Mouse (Mus musculus): ENCODE measurements around the gene Rabac1. TPM values are rescaled to one million over a fixed set of nuclear protein-coding genes. Genes with fewer than 3 reads are reported as not detected.

Rabac1 gene
- total RNA-seq, 2 experiments from 2014 or later: 157 to 161 TPM

- DNase-seq (ENCODE audit: low spot score in 2 of 2): no peak
Measured at GRCm38 (mm10) chr7:24943641-24944040, 28.9 kb downstream of the Rabac1 start.

GRCm38 (mm10) chr7:24931651-24932050, 40.9 kb downstream of the Rabac1 start:
- no peak for DNase-seq (ENCODE audit: low spot score in 2 of 2)

DNA sequence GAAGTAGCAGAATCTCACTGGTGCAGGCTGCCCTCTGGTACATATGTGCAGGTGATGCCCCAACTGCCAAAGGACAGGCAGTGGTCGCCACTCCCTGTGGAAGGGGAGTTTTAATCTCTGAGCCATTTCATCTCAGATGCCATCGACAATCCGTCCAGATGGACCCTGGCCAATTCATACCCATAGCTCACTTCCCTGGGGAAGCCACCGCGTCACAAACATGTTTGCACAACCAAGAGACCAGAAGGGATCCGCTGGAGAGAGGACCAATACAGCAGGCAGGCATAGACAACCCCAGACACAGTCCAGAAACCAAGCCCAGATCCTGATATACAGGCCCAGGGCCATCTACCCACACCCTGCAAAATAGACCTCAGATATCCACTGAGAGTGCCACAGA, 42.1 kb downstream of the Rabac1 start:
- no peak for DNase-seq (ENCODE audit: low spot score in 2 of 2)

Small RNA genes within 50 kb of the gene (microRNA-seq; reads per million reads assigned to microRNA genes)
- gene Mir7046: not detected
- gene Mir7047: not detected

Other genes starting within 250 kb of the Rabac1 start
- not detected for gene Gm4763, start 245.8 kb downstream of the Rabac1 start, total RNA-seq (2021)
- under 1 TPM in 1 of 2 experiments, not detected in 1; 0.62 TPM for gene Cd177, start 212.4 kb downstream of the Rabac1 start, total RNA-seq (2021)
- gene Ceacam10, start 195.5 kb downstream of the Rabac1 start, total RNA-seq (2021): not detected
- 1 to 10 TPM; 1.2 to 2.0 TPM for gene Gm9844, start 110.5 kb downstream of the Rabac1 start, total RNA-seq (2021)
- not detected for gene Lypd4, start 102.8 kb downstream of the Rabac1 start, total RNA-seq (2021)
- gene Dmrtc2, start 102.7 kb downstream of the Rabac1 start, total RNA-seq (2021): not detected
- gene Rps19, start 88.4 kb downstream of the Rabac1 start, total RNA-seq (2021): 1,000 to 10,000 TPM; 1,082 to 1,250 TPM
- under 1 TPM; 0.31 to 0.98 TPM for gene Cd79a, start 75.4 kb downstream of the Rabac1 start, total RNA-seq (2021)
- 10 to 100 TPM; 79.6 to 98.8 TPM for gene Arhgef1, start 69.8 kb downstream of the Rabac1 start, total RNA-seq (2021)
- not detected for gene Gm4881, start 28.3 kb downstream of the Rabac1 start, total RNA-seq (2021)
- under 1 TPM; 0.20 to 0.44 TPM for gene Atp1a3, start 33.2 kb upstream of the Rabac1 start, total RNA-seq (2021)
- gene Grik5, start 99.6 kb upstream of the Rabac1 start, total RNA-seq (2021): 10 to 100 TPM; 14.6 to 17.1 TPM
- gene Zfp574, start 99.8 kb upstream of the Rabac1 start, total RNA-seq (2021): 10 to 100 TPM; 10.7 to 11.4 TPM
- under 1 TPM; 0.52 to 0.91 TPM for gene Pou2f2, start 207.0 kb upstream of the Rabac1 start, total RNA-seq (2021)
- gene Dedd2, start 247.9 kb upstream of the Rabac1 start, total RNA-seq (2021): 1 to 10 TPM; 6.6 to 8.3 TPM
- gene Zfp526, start 248.7 kb upstream of the Rabac1 start, total RNA-seq (2021): 10 to 100 TPM; 10.6 to 11.3 TPM